In the genomic region with DNA sequence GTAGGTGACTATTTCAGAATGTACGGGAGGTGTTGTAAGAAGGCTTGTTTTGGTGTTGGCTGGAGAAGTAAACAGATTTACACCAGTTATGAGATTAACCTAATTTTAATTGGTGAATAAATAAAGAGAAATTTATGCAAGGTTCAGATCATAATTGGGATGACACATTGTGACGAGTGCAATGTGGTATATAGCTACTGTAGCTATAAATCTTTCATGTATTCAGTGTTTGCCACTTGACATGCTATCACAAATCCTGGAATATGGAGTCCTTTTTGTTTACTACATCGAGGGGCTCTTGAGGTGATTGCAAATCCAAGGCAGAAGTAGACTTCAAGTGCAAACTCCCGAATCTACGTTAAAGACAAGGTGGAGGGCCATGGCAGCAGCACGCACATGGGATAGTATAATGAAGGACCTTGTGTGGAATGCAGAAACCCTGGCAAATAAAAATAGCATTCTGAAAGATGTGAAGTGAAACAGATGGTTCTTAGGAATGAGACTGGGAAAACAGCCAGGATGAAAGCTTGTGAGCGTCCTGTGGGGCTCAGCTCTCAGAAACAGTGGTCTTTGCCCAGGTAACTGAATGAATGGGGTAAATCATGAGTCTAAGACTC, we compare ENCODE assay signal across 13 mouse cellular contexts. TPM values are rescaled to one million over a fixed set of nuclear protein-coding genes. Genes with fewer than 3 reads are reported as not detected.
DNase-seq lines count a peak whose midpoint lies in the region; ATAC-seq lines count a peak whose summit lies in the region.
"Had no signal": no experiment of that assay in that cellular context is flagged by ENCODE, and none has a peak within 500 bp of the region (broad histone marks: within the 10 kb centered on the region; RNA-seq: fewer than 3 reads in every experiment).

No protein-coding gene starts in this region.

- peak; percentile 30 for DNase-seq in hindbrain, embryonic 14.5 days (ENCODE audit: low spot score)
- DNase-seq in hindbrain, embryonic 11.5 days (ENCODE audit: low spot score) = no peak
- DNase-seq in left cerebral cortex, postnatal 14 days (ENCODE audit: low spot score in 2 of 2) = peak; percentile 12 to 28
- no peak for DNase-seq in left cerebral cortex, adult 9 months (ENCODE audit: low spot score in 2 of 2)
- DNase-seq in cerebellum, adult 11-12 months = peak; percentile 72
- DNase-seq in cerebellum, postnatal 14 days = peak; percentile 49 to 82
- DNase-seq in thymus, postnatal 25 days = no peak
- DNase-seq: gastrocnemius, adult 2 months; thymus, adult 2 months had no signal

- intact Hi-C loops in left cerebral cortex, postnatal 14 days (cut with DNase I) = no loop called here

- ATAC-seq in hindbrain, embryonic 14.5 days (ENCODE audit: low FRiP score) = no peak
- ATAC-seq in hindbrain, embryonic 11.5 days (ENCODE audit: low FRiP score) = no peak
- ATAC-seq: activated CD4-positive, CD25-positive, alpha-beta regulatory T cell, adult 4 months had no signal

- no peaks in the 10 kb centered on the region for H3K36me3 ChIP-seq in hindbrain, embryonic 14.5 days (replicated peaks; ENCODE audit: control insufficient read depth, insufficient read depth)
- no peaks in the 10 kb centered on the region for H3K36me3 ChIP-seq in hindbrain, embryonic 11.5 days (ENCODE audit: control insufficient read depth, insufficient read depth, low read length)
- H3K36me3 ChIP-seq: lung, embryonic 15.5 days; midbrain, embryonic 10.5 days; neural tube, embryonic 13.5 days had no signal

- H3K27ac ChIP-seq in hindbrain, embryonic 14.5 days = no peak overlapping the region
- H3K27ac ChIP-seq in hindbrain, embryonic 11.5 days (ENCODE audit: low read depth, low read length) = no peak overlapping the region
- H3K27ac ChIP-seq: gastrocnemius, adult 2 months; lung, embryonic 15.5 days; midbrain, embryonic 10.5 days; neural tube, embryonic 13.5 days had no signal

- no peaks in the 10 kb centered on the region for H3K27me3 ChIP-seq in hindbrain, embryonic 14.5 days (ENCODE audit: control insufficient read depth, insufficient read depth, low read length)
- no peaks in the 10 kb centered on the region for H3K27me3 ChIP-seq in hindbrain, embryonic 11.5 days (ENCODE audit: control insufficient read depth, insufficient read depth, low read length)
- H3K27me3 ChIP-seq: lung, embryonic 15.5 days; neural tube, embryonic 13.5 days had no signal

- H3K4me2 ChIP-seq in hindbrain, embryonic 14.5 days (replicated peaks) = no peak overlapping the region
- no peak overlapping the region for H3K4me2 ChIP-seq in hindbrain, embryonic 11.5 days (replicated peaks; ENCODE audit: low read depth, low read length)
- H3K4me2 ChIP-seq: lung, embryonic 15.5 days; neural tube, embryonic 13.5 days had no signal

- 82% methylated on average over 7 of the region's 7 CpGs for WGBS in hindbrain, embryonic 14.5 days
- WGBS in hindbrain, embryonic 11.5 days = 84% methylated on average over 7 of the region's 7 CpGs

- no peaks in the 10 kb centered on the region for H3K4me1 ChIP-seq in hindbrain, embryonic 14.5 days (replicated peaks; ENCODE audit: control insufficient read depth, insufficient read depth, low read length)
- H3K4me1 ChIP-seq in hindbrain, embryonic 11.5 days (replicated peaks; ENCODE audit: control insufficient read depth, insufficient read depth, low read length) = no peaks in the 10 kb centered on the region
- H3K4me1 ChIP-seq: lung, embryonic 15.5 days; midbrain, embryonic 10.5 days; neural tube, embryonic 13.5 days had no signal

- no peak overlapping the region for H3K9ac ChIP-seq in hindbrain, embryonic 14.5 days
- no peak overlapping the region for H3K9ac ChIP-seq in hindbrain, embryonic 11.5 days (ENCODE audit: low read depth, low read length)
- H3K9ac ChIP-seq: lung, embryonic 15.5 days; neural tube, embryonic 13.5 days had no signal

- no peaks in the 10 kb centered on the region for H3K9me3 ChIP-seq in hindbrain, embryonic 14.5 days (ENCODE audit: control insufficient read depth, low read length)
- H3K9me3 ChIP-seq in hindbrain, embryonic 11.5 days (ENCODE audit: control insufficient read depth, low read length) = no peaks in the 10 kb centered on the region
- H3K9me3 ChIP-seq: lung, embryonic 15.5 days; midbrain, embryonic 10.5 days; neural tube, embryonic 13.5 days had no signal

- no peak overlapping the region for H3K4me3 ChIP-seq in hindbrain, embryonic 14.5 days (replicated peaks; ENCODE audit: low read length)
- no peak overlapping the region for H3K4me3 ChIP-seq in hindbrain, embryonic 11.5 days (ENCODE audit: low read depth, low read length)
- H3K4me3 ChIP-seq: gastrocnemius, adult 2 months; lung, embryonic 15.5 days; midbrain, embryonic 10.5 days; neural tube, embryonic 13.5 days had no signal

RNA-seq across cellular contexts. Expression of a gene that starts 21.9 kb away (rescaled TPM):
- polyA plus RNA-seq in hindbrain, embryonic 14.5 days (2014; fragmentation: Nextera tagmentation; extraction: Ambion mirVana) = 37.8 and 45.1 TPM in 2 replicates
- 9.8 and 14.0 TPM in 2 replicates for polyA plus RNA-seq in hindbrain, embryonic 11.5 days (2014; fragmentation: Nextera tagmentation; extraction: Ambion mirVana)
- 10 to 100 TPM; 48.3 to 52.8 TPM for total RNA-seq in left cerebral cortex, postnatal 14 days (2021)

Comparison
In these comparisons a context has a peak if more than half of its experiments do, and no peak if none do; other contexts are left out.
1. DNase-seq: peak in hindbrain, embryonic 14.5 days (single experiment), left cerebral cortex, postnatal 14 days (2 of 2), cerebellum, adult 11-12 months (single experiment) and cerebellum, postnatal 14 days (2 of 2); none in hindbrain, embryonic 11.5 days (single experiment), left cerebral cortex, adult 9 months (0 of 2) and thymus, postnatal 25 days (single experiment).